Mouse (Mus musculus): ENCODE results near the gene Swi5. TPM values are rescaled to one million over a fixed set of nuclear protein-coding genes. Genes with fewer than 3 reads are reported as not detected.

The Swi5 gene
- total RNA-seq, 2 experiments from 2014 or later, result 213 to 214 TPM

DNA sequence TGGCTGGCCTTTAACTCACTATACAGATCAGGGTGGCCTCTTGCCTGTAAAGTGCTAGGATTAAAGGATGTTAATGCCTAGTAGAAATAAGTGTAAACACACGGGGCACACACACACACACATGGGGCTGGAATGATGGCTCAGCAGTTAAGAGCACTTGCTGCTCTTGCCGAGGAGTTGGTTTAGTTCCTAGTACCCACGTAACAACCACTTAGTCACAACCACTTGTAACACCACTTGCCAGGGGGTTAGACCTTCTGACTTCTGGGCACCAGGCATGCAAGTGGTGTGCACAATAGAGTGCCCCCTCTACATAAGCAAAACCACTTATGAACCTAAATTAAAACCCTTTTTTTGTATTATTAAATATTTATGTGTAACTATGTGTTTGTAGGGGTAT, 3.9 kb downstream of the Swi5 start:
- intact Hi-C loops (cut with DNase I), result no loop called here
- DNase-seq (ENCODE audit: low spot score in 2 of 2), result no peak

DNA sequence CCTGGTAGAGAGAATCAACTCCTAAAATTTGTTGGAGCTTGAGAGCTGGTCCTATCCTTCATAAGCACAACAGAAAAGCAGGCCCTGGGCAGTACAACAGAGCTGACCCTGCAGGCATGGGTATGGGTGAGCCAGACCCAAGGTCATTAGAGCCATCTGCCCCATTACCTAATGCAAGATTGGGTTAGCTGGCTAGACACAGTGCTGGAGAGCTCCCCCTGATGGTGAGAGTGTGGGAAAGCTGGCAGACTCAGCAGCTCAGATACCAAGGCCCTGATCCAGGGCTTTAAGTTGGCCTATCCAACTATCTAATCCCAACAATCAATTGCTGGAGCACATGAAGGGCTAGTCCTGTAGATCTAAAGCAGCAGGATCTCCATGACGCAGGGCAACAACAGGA, 5.1 kb downstream of the Swi5 start:
- intact Hi-C loops (cut with DNase I), result no loop called here
- DNase-seq (ENCODE audit: low spot score in 2 of 2), result peak; percentile 26 to 47

- intact Hi-C loops (cut with DNase I), result no loop called here
- DNase-seq (ENCODE audit: low spot score in 2 of 2), result no peak
These were observed 5.6 kb downstream of the Swi5 start for GRCm38 (mm10) chr2:32282289-32282688.

DNA sequence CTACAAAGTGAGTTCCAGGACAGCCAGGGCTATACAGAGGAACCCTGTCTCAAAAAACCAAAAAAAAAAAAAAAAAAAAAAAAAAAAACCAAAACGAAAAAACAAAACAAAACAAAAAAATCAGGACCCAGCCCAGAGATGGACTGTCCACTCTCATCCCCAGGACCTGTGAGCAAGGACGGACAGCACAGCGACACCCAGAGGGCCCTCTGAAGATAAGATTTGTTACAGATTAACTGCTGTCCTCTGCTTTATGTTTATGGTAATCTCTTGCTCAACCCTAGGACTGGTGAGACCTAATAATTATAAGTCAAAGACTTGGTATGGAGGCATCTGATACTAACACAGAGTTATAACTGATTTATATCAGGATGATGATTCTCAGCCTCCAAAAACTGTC, 12.1 kb downstream of the Swi5 start:
- intact Hi-C loops (cut with DNase I), result no loop called here
- no peak for DNase-seq (ENCODE audit: low spot score in 2 of 2)

GRCm38 (mm10) chr2:32260635-32261034, 27.2 kb downstream of the Swi5 start:
- intact Hi-C loops (cut with DNase I), result loop anchor here (1.0 kb wide), 1 partner anchor 28 kb away; the partner anchor contains the start of gene Swi5
- peak in 1 of 2 experiments; percentile 28 for DNase-seq (ENCODE audit: low spot score in 2 of 2)

- intact Hi-C loops (cut with DNase I), result loop anchor here (1.0 kb wide), 1 partner anchor 28 kb away; the partner anchor contains the start of gene Swi5
- peak; percentile 91 to 95 for DNase-seq (ENCODE audit: low spot score in 2 of 2)
These were observed 28.0 kb downstream of the Swi5 start, which contains the start of gene Uck1 for GRCm38 (mm10) chr2:32259657-32260417. TSS of gene Uck1 (minus strand) at chr2:32260159.

GRCm38 (mm10) chr2:32258887-32259533, 28.9 kb downstream of the Swi5 start:
- intact Hi-C loops (cut with DNase I), result no loop called here
- no peak for DNase-seq (ENCODE audit: low spot score in 2 of 2)

- intact Hi-C loops (cut with DNase I), result no loop called here
- DNase-seq (ENCODE audit: low spot score in 2 of 2), result no peak
These were observed 31.6 kb downstream of the Swi5 start for GRCm38 (mm10) chr2:32256273-32256672.

DNA sequence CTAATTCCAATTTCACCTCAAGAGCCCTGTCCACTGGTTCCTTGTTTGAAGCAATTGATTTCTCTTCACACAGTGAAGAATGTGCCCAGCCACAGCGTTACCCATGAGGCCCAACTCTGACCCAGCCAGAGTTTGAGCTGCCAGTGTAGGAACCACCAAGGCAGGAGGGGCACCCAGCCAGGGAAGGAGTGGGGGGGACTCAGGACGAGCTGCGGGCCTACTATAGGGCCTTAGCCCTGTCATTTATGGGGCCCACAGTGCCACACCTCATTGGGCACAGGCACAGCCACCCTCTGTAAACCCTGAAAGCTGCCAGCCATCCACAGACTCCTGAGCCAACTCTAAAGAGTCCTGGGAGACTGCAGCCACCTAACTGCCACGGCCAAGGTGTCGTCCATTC, 33.3 kb downstream of the Swi5 start:
- DNase-seq (ENCODE audit: low spot score in 2 of 2), result no peak
- intact Hi-C loops (cut with DNase I), result no loop called here

DNA sequence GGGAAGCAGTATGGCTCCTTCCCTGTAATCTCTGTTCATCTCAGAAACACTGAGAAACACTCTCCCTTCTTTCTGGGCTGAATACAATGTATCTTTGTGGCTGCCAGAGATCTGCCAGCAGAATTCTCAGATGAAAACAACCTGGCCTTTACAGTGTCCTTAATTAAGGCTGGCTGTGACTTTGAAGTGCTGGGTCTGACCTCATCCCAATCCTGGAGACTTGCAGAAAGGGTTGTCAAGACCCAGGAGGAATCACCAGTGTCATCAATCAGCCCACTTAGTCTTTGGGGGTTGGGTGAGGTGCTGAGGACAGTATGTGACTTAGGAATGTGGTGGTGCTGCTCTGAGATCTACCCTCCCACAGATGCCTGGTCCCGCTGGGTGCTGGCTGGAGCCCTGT, 34.5 kb downstream of the Swi5 start:
- intact Hi-C loops (cut with DNase I), result no loop called here
- DNase-seq (ENCODE audit: low spot score in 2 of 2), result no peak

- intact Hi-C loops (cut with DNase I), result no loop called here
- no peak for DNase-seq (ENCODE audit: low spot score in 2 of 2)
These were observed 35.2 kb downstream of the Swi5 start for GRCm38 (mm10) chr2:32252658-32253057.

- DNase-seq (ENCODE audit: low spot score in 2 of 2), result no peak
- intact Hi-C loops (cut with DNase I), result no loop called here
These were observed 35.9 kb downstream of the Swi5 start for GRCm38 (mm10) chr2:32251791-32252527.

- intact Hi-C loops (cut with DNase I), result no loop called here
- no peak for DNase-seq (ENCODE audit: low spot score in 2 of 2)
These were observed 39.2 kb downstream of the Swi5 start for GRCm38 (mm10) chr2:32248377-32249361.

DNA sequence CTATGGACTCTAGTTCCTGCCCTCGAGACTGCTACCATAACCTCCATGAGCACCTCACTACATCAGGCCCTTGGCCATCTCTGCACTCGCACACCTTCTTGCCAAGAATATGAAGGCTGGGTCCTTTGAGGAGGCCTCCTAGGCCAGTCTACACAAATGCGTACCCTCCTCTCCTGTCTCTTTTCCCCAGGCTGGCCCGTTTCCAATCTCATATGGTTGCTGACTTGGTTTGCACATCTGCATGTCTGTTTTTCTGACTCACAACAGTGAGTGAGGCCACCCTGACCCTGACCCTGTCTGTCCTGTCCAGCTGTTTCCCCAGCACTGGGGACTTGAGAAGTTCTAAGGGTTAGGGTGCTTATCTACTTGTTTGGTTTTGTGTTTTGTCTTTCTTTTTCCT, 41.1 kb downstream of the Swi5 start:
- intact Hi-C loops (cut with DNase I), result no loop called here
- DNase-seq (ENCODE audit: low spot score in 2 of 2), result no peak

- DNase-seq (ENCODE audit: low spot score in 2 of 2), result no peak
- intact Hi-C loops (cut with DNase I), result no loop called here
These were observed 44.9 kb downstream of the Swi5 start for GRCm38 (mm10) chr2:32242986-32243385.

- no peak for DNase-seq (ENCODE audit: low spot score in 2 of 2)
- intact Hi-C loops (cut with DNase I), result no loop called here
These were observed 47.3 kb downstream of the Swi5 start for GRCm38 (mm10) chr2:32240591-32240990.

DNA sequence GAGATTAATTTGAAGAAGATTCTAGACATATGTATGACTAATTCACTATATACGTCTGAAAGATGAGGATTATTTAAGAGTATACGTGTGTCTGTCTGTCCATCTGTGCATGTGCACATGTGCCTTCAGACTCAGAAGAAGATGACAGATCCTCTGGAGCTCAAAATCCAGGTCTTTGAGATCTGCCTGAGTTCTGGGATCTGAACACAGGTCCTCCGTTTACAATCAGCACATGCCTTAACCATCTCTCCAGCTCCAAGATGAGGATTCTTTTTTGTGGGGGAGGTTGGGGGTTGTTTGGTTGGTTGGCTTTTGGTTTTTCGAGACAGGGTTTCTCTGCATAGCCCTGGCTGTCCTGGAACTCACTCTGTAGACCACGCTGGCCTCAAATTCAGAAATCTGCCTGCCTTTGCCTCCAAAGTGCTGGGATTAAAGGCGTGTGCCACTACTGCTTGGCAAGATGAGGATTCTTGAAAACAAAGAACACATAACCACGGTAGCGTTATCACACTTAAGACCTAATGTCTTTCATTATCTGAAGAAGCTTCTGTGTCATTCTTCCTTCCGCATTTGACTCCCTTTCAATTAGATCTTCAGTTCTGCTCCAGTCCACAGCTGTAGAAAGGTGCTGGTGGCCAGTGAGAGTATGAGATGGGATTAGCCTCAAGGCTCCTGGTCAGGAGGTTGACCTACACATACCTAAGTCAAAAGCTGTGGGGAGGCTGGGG, 49.0 kb downstream of the Swi5 start:
- no peak for DNase-seq (ENCODE audit: low spot score in 2 of 2)
- intact Hi-C loops (cut with DNase I), result loop anchor here (5.0 kb wide), 1 partner anchor 87 kb away; the partner anchor contains the start of gene Prrc2b

DNA sequence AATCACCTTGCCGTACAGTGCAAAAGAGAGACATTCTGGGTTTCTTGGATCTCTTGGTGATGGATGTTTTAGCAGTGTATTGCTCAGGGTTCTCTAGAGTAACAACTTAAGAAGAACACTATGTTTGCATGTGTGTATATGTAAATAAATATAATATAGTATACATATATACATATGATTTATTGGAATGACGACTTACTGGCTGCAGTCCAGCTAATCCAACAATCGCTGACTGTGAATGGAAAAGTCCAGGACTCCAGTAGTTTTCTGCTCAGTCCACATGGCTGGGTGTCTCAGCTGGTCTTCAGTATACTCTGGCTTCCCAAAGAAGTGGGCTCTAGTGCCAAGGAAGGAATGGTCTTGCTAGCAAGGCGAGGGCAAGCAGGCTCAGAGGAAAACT, 50.3 kb downstream of the Swi5 start:
- no peak for DNase-seq (ENCODE audit: low spot score in 2 of 2)
- intact Hi-C loops (cut with DNase I), result loop anchor here (5.0 kb wide), 1 partner anchor 85 kb away; the partner anchor contains the start of gene Prrc2b
